Mouse (Mus musculus) stomach, postnatal 0 days (tissue): ENCODE results near the gene Chn2. TPM values are rescaled to one million over a fixed set of nuclear protein-coding genes. Genes with fewer than 3 reads are reported as not detected.

Source experiments
- ATAC-seq: fragments of 200-750 bp; cut with Nextera tagmentation; 2 replicates; pipeline ENCODE4 v1.8.0; 2017; ENCODE audit not compliant: low FRiP score, low TSS enrichment
- DNase-seq: peaks from one replicate; pipeline ENCODE4 v3.0.0-alpha.2; 2016; ENCODE audit warnings: low spot score
- H3K27ac ChIP-seq: fragments of 300-500 bp; sonication (generic); replicated peaks from 2 replicates; pipeline ENCODE4 v1.5.1; 2014; ENCODE audit warnings: mild to moderate bottlenecking, control low read depth
- H3K27me3 ChIP-seq: fragments of 300-500 bp; sonication (generic); 2 replicates; pipeline ENCODE4 v1.6.1; 2014; ENCODE audit warnings: low read length; ENCODE audit not compliant: control insufficient read depth, insufficient read depth
- H3K36me3 ChIP-seq: fragments of 300-500 bp; sonication (generic); 2 replicates; pipeline ENCODE4 v1.6.1; 2014; ENCODE audit warnings: low read length, mixed read lengths; ENCODE audit not compliant: control insufficient read depth, insufficient read depth
- H3K4me1 ChIP-seq: fragments of 300-500 bp; sonication (generic); replicated peaks from 2 replicates; pipeline ENCODE4 v1.6.1; 2014; ENCODE audit warnings: antibody characterized with exemption; ENCODE audit not compliant: control insufficient read depth, insufficient read depth
- H3K4me2 ChIP-seq: fragments of 300-500 bp; sonication (generic); replicated peaks from 2 replicates; pipeline ENCODE4 v1.6.1; 2014; ENCODE audit warnings: low read depth, mild to moderate bottlenecking, control low read depth, moderate library complexity
- H3K4me3 ChIP-seq: fragments of 300-500 bp; sonication (generic); 2 replicates; pipeline ENCODE4 v1.5.1; 2014; ENCODE audit warnings: low read depth, low read length, control low read depth
- H3K9ac ChIP-seq: fragments of 300-500 bp; sonication (generic); 2 replicates; pipeline ENCODE4 v1.6.1; 2014; ENCODE audit warnings: mild to moderate bottlenecking, low read length, control low read depth, mixed read lengths
- H3K9me3 ChIP-seq: fragments of 300-500 bp; sonication (generic); 2 replicates; pipeline ENCODE4 v1.6.1; 2016; ENCODE audit warnings: low read length; ENCODE audit not compliant: control insufficient read depth
- CTCF ChIP-seq: IDR thresholded peaks from 2 replicates; pipeline ENCODE4 v1.5.1; 2016; ENCODE audit warnings: antibody characterized with exemption, low read depth, mild to moderate bottlenecking, moderate library complexity
- EP300 ChIP-seq: optimal IDR thresholded peaks from 2 replicates; pipeline ENCODE3; 2016; ENCODE audit warnings: antibody characterized with exemption
- WGBS: fragments of 180-500 bp; shearing (Covaris S2); extraction: QIAGEN DNeasy Blood & Tissue Kit; methylation state at CpG from one replicate; pipeline ENCODE4 v1.1.7; 2014; 5-methylcytosine and 5-hydroxymethylcytosine counted together
- polyA plus RNA-seq: library from polyadenylated mRNA; unstranded; fragments of >200 nt; fragmentation: Nextera tagmentation; extraction: Ambion mirVana; gene quantifications from 2 replicates; pipeline ENCODE4 v1.2.1, GENCODE M21; 2015

Gene Chn2
- polyA plus RNA-seq, 1 experiment from 2014 or later: 19.1 TPM

DNA sequence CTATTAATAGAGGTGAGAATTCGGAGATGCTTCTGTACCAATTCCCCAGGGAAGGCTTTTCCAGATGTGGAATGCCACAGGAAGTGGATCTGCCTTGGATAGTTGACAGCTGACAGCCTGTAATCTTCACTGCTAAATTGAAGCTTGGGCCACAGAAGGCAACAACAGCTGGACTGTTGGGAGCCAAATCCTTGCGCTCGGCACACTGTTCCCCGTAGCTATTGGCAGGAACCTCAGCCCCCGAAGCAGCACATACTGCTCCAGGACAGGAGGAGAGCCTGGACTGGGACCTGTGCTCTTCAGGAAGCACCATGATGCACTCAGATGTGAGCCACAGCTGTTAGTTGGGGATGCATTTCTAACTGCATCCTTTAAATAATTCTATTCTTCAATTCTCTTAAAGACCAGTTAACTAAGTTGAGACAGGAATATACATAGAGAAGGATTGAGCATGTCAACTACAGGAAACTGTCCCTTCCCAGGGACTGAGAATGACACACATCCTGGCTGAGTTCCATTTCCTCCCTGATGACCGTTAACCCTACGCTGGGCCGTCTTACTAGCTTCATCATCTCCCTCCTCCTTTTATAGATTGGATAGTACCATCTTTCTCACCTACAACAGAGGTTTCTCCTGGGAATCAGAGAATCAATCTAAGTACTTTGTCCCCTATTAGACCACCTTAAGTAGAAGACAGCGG lies 64.1 kb downstream of the Chn2 start:
- Histone ChIP-seq H3K4me2 (no peak overlapping the region), H3K4me1 (no peaks in the 10 kb centered on the region), H3K9me3 (no peaks in the 10 kb centered on the region), H3K4me3 (no peak overlapping the region), H3K27me3 (no peaks in the 10 kb centered on the region), H3K9ac (no peak overlapping the region), H3K27ac (no peak overlapping the region), H3K36me3 (no peaks in the 10 kb centered on the region)
- WGBS: 66% methylated on average over 9 of the region's 9 CpGs
- TF ChIP-seq EP300 (no peak), CTCF (no peak)
- ATAC-seq: no peak
- no peak for DNase-seq

DNA sequence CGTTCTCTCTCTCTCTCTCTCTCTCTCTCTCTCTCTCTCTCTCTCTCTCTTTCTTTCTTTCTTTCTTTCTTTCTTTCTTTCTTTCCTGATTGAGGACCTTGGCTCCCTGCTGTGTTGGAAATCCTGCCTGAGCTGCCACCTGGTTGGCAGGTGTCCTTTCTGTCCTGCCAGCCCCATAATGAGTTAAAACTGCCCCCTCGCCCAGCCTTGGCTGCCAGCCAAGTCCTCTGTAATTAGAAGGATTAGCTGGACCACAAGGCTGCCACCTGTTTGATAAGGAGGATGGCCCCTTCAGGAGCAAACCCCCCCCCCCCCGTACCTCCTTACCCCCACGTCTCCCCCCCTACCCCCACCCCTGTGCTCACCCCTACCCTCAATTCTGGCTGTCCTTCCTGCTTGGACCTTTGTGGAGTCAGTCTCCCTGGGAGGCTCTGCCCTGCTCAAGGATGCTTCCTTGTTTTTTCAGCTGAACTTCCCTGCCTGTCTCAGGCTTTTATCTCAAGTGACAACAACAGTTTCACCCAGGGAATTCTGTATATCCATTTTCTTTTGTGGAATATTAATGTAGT lies 72.1 kb downstream of the Chn2 start:
- DNase-seq (no peak), ATAC-seq (no peak)
- no peaks in the 10 kb centered on the region for H3K9me3 ChIP-seq
- H3K27ac ChIP-seq: no peak overlapping the region
- no peak overlapping the region for H3K4me3 ChIP-seq
- H3K27me3 ChIP-seq: no peaks in the 10 kb centered on the region
- TF ChIP-seq CTCF (no peak), EP300 (no peak)
- H3K4me2 ChIP-seq: no peak overlapping the region
- no peak overlapping the region for H3K9ac ChIP-seq
- WGBS: 15% methylated on average over 4 of the region's 4 CpGs
- no peaks in the 10 kb centered on the region for H3K4me1 ChIP-seq
- no peaks in the 10 kb centered on the region for H3K36me3 ChIP-seq

DNA sequence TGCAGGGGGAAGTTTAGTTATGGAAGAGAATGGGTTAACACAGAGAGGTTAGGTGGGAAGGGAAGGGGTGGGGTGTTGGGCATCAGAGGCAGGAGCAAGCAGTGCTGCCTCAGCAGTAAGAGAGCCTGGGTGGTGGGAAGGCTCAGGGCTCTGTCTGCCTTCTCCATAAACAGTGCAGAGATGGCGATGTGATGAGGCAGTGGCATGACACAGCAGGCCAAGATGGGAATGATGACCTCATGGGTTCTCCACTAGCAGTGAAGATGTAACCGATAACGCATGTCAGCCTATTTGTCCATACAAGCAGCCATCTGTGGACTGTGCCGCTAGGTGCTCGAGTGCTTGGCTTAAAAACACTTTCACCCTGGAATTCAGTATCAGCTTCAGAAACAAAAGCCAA lies 74.0 kb downstream of the Chn2 start:
- Histone ChIP-seq H3K4me1 (no peaks in the 10 kb centered on the region), H3K36me3 (no peaks in the 10 kb centered on the region), H3K4me3 (no peak overlapping the region), H3K4me2 (no peak overlapping the region), H3K27ac (no peak overlapping the region), H3K27me3 (no peaks in the 10 kb centered on the region), H3K9ac (no peak overlapping the region), H3K9me3 (no peaks in the 10 kb centered on the region)
- no peak for ATAC-seq
- 79% methylated on average over 5 of the region's 5 CpGs for WGBS
- no peak for TF ChIP-seq CTCF
- no peak for TF ChIP-seq EP300
- DNase-seq: no peak

DNA sequence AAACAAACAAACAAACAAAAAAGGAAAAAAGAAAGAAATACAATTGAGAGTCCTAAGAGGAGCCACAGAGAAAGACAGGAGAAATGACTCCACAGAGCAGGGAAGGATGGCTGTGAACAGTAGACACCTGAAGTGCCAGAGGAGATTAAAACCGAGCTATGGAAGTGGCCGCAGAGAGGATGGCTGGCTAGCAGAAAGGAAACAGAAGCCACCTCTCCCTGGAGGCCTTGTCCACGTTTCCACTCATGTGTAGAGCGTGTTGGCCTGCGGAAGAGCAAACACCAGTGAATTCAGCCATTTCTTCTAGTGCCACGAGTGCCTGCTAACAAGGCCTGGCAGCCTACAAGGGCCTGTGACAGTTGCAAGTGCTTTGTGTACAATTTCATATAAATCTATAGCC lies 75.1 kb downstream of the Chn2 start:
- no peak overlapping the region for H3K4me3 ChIP-seq
- 90% methylated on average over 6 of the region's 6 CpGs for WGBS
- ATAC-seq (no peak), DNase-seq (no peak)
- H3K36me3 ChIP-seq: no peaks in the 10 kb centered on the region
- TF ChIP-seq EP300: no peak
- TF ChIP-seq CTCF: no peak
- H3K4me2 ChIP-seq: no peak overlapping the region
- no peak overlapping the region for H3K27ac ChIP-seq
- no peaks in the 10 kb centered on the region for H3K9me3 ChIP-seq
- H3K4me1 ChIP-seq: no peaks in the 10 kb centered on the region
- H3K27me3 ChIP-seq: no peaks in the 10 kb centered on the region
- H3K9ac ChIP-seq: no peak overlapping the region

DNA sequence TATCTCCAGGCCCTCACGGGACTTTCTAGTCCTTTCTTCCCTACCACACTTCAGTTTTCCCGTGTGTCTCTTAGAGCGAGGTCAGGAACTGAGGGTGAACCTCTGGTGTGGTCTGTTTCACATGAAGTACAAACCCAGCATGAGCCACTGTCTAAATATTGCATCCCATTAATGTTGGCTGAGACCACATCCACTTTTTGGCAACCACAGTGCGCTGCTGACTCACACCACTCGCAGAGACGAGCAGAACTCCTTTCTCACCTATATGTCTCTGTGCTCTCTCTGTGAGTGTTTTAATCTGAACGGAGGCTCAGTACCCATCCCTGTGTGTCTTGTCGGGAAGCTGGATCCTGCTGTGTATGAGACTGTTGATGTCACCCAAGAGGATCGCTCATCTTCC lies 76.9 kb downstream of the Chn2 start:
- no peaks in the 10 kb centered on the region for H3K27me3 ChIP-seq
- H3K4me2 ChIP-seq: no peak overlapping the region
- no peak overlapping the region for H3K4me3 ChIP-seq
- H3K9ac ChIP-seq: no peak overlapping the region
- no peaks in the 10 kb centered on the region for H3K4me1 ChIP-seq
- WGBS: 74% methylated on average over 9 of the region's 9 CpGs
- H3K36me3 ChIP-seq: no peaks in the 10 kb centered on the region
- ATAC-seq: no peak
- TF ChIP-seq EP300 (no peak), CTCF (no peak)
- DNase-seq: no peak
- H3K27ac ChIP-seq: no peak overlapping the region
- no peaks in the 10 kb centered on the region for H3K9me3 ChIP-seq

DNA sequence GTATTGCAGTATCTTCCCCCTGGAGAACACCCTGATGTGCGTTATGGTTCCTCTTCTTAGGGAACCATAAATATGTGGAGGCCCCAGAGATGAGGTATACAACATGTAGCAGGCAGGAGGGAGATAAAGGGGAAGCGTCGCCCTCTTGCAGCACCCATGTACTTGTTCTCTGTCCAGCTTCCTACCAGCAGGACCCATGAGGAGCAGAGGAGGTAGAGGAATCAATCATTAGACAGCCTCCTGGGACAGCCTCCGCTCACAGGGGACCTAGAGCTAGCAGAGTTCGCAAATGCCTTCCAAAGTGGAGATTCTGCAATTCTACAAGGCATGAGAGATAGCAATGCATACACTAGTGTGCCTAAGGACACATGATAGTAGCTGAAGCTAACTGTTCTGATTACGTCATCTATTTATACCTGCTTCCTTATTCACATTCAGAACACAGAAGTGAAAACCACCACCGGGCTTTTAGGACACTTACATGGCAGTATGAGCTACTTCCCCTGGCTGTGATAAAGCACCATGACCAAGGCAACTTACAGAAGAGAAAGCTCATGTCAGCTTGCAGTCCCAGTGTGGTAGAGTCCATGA lies 77.7 kb downstream of the Chn2 start:
- no peaks in the 10 kb centered on the region for H3K4me1 ChIP-seq
- no peak overlapping the region for H3K4me2 ChIP-seq
- no peak for ATAC-seq
- no peak overlapping the region for H3K9ac ChIP-seq
- TF ChIP-seq EP300 (no peak), CTCF (no peak)
- 80% methylated on average over 7 of the region's 7 CpGs for WGBS
- no peak overlapping the region for H3K27ac ChIP-seq
- no peaks in the 10 kb centered on the region for H3K27me3 ChIP-seq
- H3K9me3 ChIP-seq: no peaks in the 10 kb centered on the region
- H3K4me3 ChIP-seq: no peak overlapping the region
- H3K36me3 ChIP-seq: no peaks in the 10 kb centered on the region
- DNase-seq: no peak
